Mouse (Mus musculus) heart, embryonic 13.5 days (tissue): ENCODE data around the gene Casp3. TPM values are rescaled to one million over a fixed set of nuclear protein-coding genes. Genes with fewer than 3 reads are reported as not detected.

Source experiments
- polyA plus RNA-seq: library from polyadenylated mRNA; unstranded; fragments of >200 nt; fragmentation: Nextera tagmentation; extraction: Ambion mirVana; gene quantifications from 2 replicates; pipeline ENCODE4 v1.2.1, GENCODE M21; 2015

Casp3 gene
- polyA plus RNA-seq, 1 experiment from 2014 or later: 51.0 TPM

Other genes with a start within 250 kb of the Casp3 start
- gene Acsl1, start 146.3 kb upstream of the Casp3 start, polyA plus RNA-seq: 21.0 and 21.4 TPM in 2 replicates
- gene Cenpu, start 65.3 kb upstream of the Casp3 start, polyA plus RNA-seq: 8.7 and 10.2 TPM in 2 replicates
- gene Primpol, start 79 bp upstream of the Casp3 start, polyA plus RNA-seq: 9.5 and 9.6 TPM in 2 replicates
- 10.8 and 14.0 TPM in 2 replicates for gene Irf2, start 122.4 kb downstream of the Casp3 start, polyA plus RNA-seq